Mouse (Mus musculus): ENCODE data around the gene Zcchc2. TPM values are rescaled to one million over a fixed set of nuclear protein-coding genes. Genes with fewer than 3 reads are reported as not detected.

Zcchc2 gene
- polyA plus RNA-seq, 2 experiments: 2.8 to 12.1 TPM

DNA sequence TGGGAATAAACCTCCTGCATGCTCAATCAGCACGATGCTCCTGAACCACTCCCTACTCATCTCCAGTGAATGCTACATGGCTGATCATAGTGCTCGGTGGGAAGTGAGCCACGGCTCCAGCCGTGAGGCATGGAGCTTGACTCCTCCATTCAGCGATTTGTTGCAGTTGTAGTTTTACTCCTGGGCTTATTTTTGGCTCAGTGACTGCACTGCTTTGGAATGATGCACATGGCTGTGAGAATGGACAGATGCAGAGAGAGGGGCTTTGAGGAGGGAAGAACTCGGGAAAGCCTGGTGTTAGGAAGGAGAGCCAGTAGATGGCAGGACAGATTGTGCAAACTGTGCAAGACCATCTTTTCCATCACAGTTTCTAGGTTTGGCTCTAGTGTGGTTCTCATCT lies 49.1 kb downstream of the Zcchc2 start:
- Histone ChIP-seq H3K9ac (ENCODE audit: low read depth, low read length, severe bottlenecking) (no peak overlapping the region), H3K4me1 (ENCODE audit: control insufficient read depth, insufficient read depth, low read length) (no peaks in the 10 kb centered on the region), H3K36me3 (ENCODE audit: control insufficient read depth, insufficient read depth, low read length) (no peaks in the 10 kb centered on the region), H3K4me2 (replicated peaks; ENCODE audit: low read depth, low read length, severe bottlenecking) (no peak overlapping the region), H3K27me3 (ENCODE audit: control insufficient read depth, insufficient read depth, low read length) (no peaks in the 10 kb centered on the region), H3K27ac (replicated peaks; ENCODE audit: low read depth, low read length) (no peak overlapping the region), H3K9me3 (ENCODE audit: control insufficient read depth, low read length) (no peaks in the 10 kb centered on the region), H3K4me3 (replicated peaks; ENCODE audit: low read length) (no peak overlapping the region)
- ATAC-seq (ENCODE audit: low FRiP score, low read depth): peak; percentile 35; the same call in 1 of the 2 replicates
- WGBS: 75% methylated on average over 6 of the region's 6 CpGs
- TF ChIP-seq POLR2A (IDR thresholded peaks at IDR 0.05; ENCODE audit: borderline replicate concordance, extremely low read depth, insufficient read depth, insufficient read length): no peak
- peak; percentile 25 for DNase-seq (ENCODE audit: low spot score)

- Histone ChIP-seq H3K9me3 (ENCODE audit: control insufficient read depth, low read length) (no peaks in the 10 kb centered on the region), H3K4me1 (ENCODE audit: control insufficient read depth, insufficient read depth, low read length) (no peaks in the 10 kb centered on the region), H3K27ac (replicated peaks; ENCODE audit: low read depth, low read length) (no peak overlapping the region), H3K27me3 (ENCODE audit: control insufficient read depth, insufficient read depth, low read length) (no peaks in the 10 kb centered on the region), H3K4me3 (replicated peaks; ENCODE audit: low read length) (no peak overlapping the region), H3K9ac (ENCODE audit: low read depth, low read length, severe bottlenecking) (no peak overlapping the region), H3K36me3 (ENCODE audit: control insufficient read depth, insufficient read depth, low read length) (no peaks in the 10 kb centered on the region), H3K4me2 (replicated peaks; ENCODE audit: low read depth, low read length, severe bottlenecking) (no peak overlapping the region)
- TF ChIP-seq POLR2A (IDR thresholded peaks at IDR 0.05; ENCODE audit: borderline replicate concordance, extremely low read depth, insufficient read depth, insufficient read length): no peak
- DNase-seq (ENCODE audit: low spot score) (no peak), ATAC-seq (ENCODE audit: low FRiP score, low read depth) (no peak)
- 91% methylated on average over 4 of the region's 4 CpGs for WGBS
Measured at GRCm38 (mm10) chr1:106040271-106040670, 50.1 kb downstream of the Zcchc2 start.

- ATAC-seq (ENCODE audit: low FRiP score, low read depth): no peak
- 80% methylated on average over 9 of the region's 9 CpGs for WGBS
- H3K4me3 ChIP-seq (replicated peaks; ENCODE audit: low read length): no peak overlapping the region
- no peak overlapping the region for H3K4me2 ChIP-seq (replicated peaks; ENCODE audit: low read depth, low read length, severe bottlenecking)
- no peak for DNase-seq (ENCODE audit: low spot score)
- H3K9me3 ChIP-seq (ENCODE audit: control insufficient read depth, low read length): no peaks in the 10 kb centered on the region
- H3K27me3 ChIP-seq (ENCODE audit: control insufficient read depth, insufficient read depth, low read length): no peaks in the 10 kb centered on the region
- no peaks in the 10 kb centered on the region for H3K4me1 ChIP-seq (ENCODE audit: control insufficient read depth, insufficient read depth, low read length)
- H3K9ac ChIP-seq (ENCODE audit: low read depth, low read length, severe bottlenecking): no peak overlapping the region
- no peaks in the 10 kb centered on the region for H3K36me3 ChIP-seq (ENCODE audit: control insufficient read depth, insufficient read depth, low read length)
- TF ChIP-seq POLR2A (IDR thresholded peaks at IDR 0.05; ENCODE audit: borderline replicate concordance, extremely low read depth, insufficient read depth, insufficient read length): no peak
- H3K27ac ChIP-seq (replicated peaks; ENCODE audit: low read depth, low read length): no peak overlapping the region
Measured at GRCm38 (mm10) chr1:106042221-106042620, 52.0 kb downstream of the Zcchc2 start.

GRCm38 (mm10) chr1:106043053-106043820 lies 53.0 kb downstream of the Zcchc2 start:
- H3K4me3 ChIP-seq (replicated peaks; ENCODE audit: low read length): no peak overlapping the region
- ATAC-seq (ENCODE audit: low FRiP score, low read depth) (peak; percentile 34; the same call in 1 of the 2 replicates), DNase-seq (ENCODE audit: low spot score) (peak; percentile 65)
- no peaks in the 10 kb centered on the region for H3K9me3 ChIP-seq (ENCODE audit: control insufficient read depth, low read length)
- H3K27me3 ChIP-seq (ENCODE audit: control insufficient read depth, insufficient read depth, low read length): no peaks in the 10 kb centered on the region
- H3K4me2 ChIP-seq (replicated peaks; ENCODE audit: low read depth, low read length, severe bottlenecking): no peak overlapping the region
- no peak for TF ChIP-seq POLR2A (IDR thresholded peaks at IDR 0.05; ENCODE audit: borderline replicate concordance, extremely low read depth, insufficient read depth, insufficient read length)
- H3K4me1 ChIP-seq (ENCODE audit: control insufficient read depth, insufficient read depth, low read length): no peaks in the 10 kb centered on the region
- 64% methylated on average over 4 of the region's 4 CpGs for WGBS
- no peak overlapping the region for H3K9ac ChIP-seq (ENCODE audit: low read depth, low read length, severe bottlenecking)
- no peak overlapping the region for H3K27ac ChIP-seq (replicated peaks; ENCODE audit: low read depth, low read length)
- no peaks in the 10 kb centered on the region for H3K36me3 ChIP-seq (ENCODE audit: control insufficient read depth, insufficient read depth, low read length)

- no peak for TF ChIP-seq POLR2A (IDR thresholded peaks at IDR 0.05; ENCODE audit: borderline replicate concordance, extremely low read depth, insufficient read depth, insufficient read length)
- ATAC-seq (ENCODE audit: low FRiP score, low read depth) (no peak), DNase-seq (ENCODE audit: low spot score) (no peak)
- Histone ChIP-seq H3K36me3 (ENCODE audit: control insufficient read depth, insufficient read depth, low read length) (no peaks in the 10 kb centered on the region), H3K4me2 (replicated peaks; ENCODE audit: low read depth, low read length, severe bottlenecking) (no peak overlapping the region), H3K27me3 (ENCODE audit: control insufficient read depth, insufficient read depth, low read length) (no peaks in the 10 kb centered on the region), H3K9me3 (ENCODE audit: control insufficient read depth, low read length) (no peaks in the 10 kb centered on the region), H3K4me1 (ENCODE audit: control insufficient read depth, insufficient read depth, low read length) (no peaks in the 10 kb centered on the region), H3K9ac (ENCODE audit: low read depth, low read length, severe bottlenecking) (no peak overlapping the region), H3K27ac (replicated peaks; ENCODE audit: low read depth, low read length) (no peak overlapping the region), H3K4me3 (replicated peaks; ENCODE audit: low read length) (no peak overlapping the region)
- 97% methylated on average over 6 of the region's 6 CpGs for WGBS
Measured at GRCm38 (mm10) chr1:106049036-106049435, 58.8 kb downstream of the Zcchc2 start.
